Mouse (Mus musculus) forebrain, embryonic 13.5 days (tissue): ENCODE results near the gene Prmt7. TPM values are rescaled to one million over a fixed set of nuclear protein-coding genes. Genes with fewer than 3 reads are reported as not detected.

ENCODE experiments used
- ATAC-seq: fragments of 200-750 bp; cut with Nextera tagmentation; 2 replicates; pipeline ENCODE4 v1.8.0; 2017
- H3K27ac ChIP-seq: fragments of 300-500 bp; sonication (generic); 2 replicates; pipeline ENCODE4 v1.5.1; 2015; ENCODE audit warnings: inconsistent platforms, mild to moderate bottlenecking, moderate library complexity
- H3K27me3 ChIP-seq: fragments of 300-500 bp; sonication (generic); 2 replicates; pipeline ENCODE4 v1.6.1; 2015; ENCODE audit warnings: mild to moderate bottlenecking, inconsistent platforms
- H3K36me3 ChIP-seq: fragments of 300-500 bp; sonication (generic); 2 replicates; pipeline ENCODE4 v1.6.1; 2015; ENCODE audit warnings: mild to moderate bottlenecking, inconsistent platforms; ENCODE audit not compliant: poor library complexity, severe bottlenecking
- H3K4me1 ChIP-seq: fragments of 300-500 bp; sonication (generic); 2 replicates; pipeline ENCODE4 v1.6.1; 2015; ENCODE audit warnings: inconsistent platforms
- H3K4me2 ChIP-seq: fragments of 300-500 bp; sonication (generic); 2 replicates; pipeline ENCODE4 v1.6.1; 2015; ENCODE audit warnings: inconsistent platforms, mild to moderate bottlenecking, moderate library complexity
- H3K4me3 ChIP-seq: fragments of 300-500 bp; sonication (generic); 2 replicates; pipeline ENCODE4 v1.5.1; 2015; ENCODE audit warnings: mild to moderate bottlenecking, inconsistent platforms
- H3K9ac ChIP-seq: fragments of 300-500 bp; sonication (generic); 2 replicates; pipeline ENCODE4 v1.6.1; 2015; ENCODE audit warnings: mild to moderate bottlenecking, inconsistent platforms
- H3K9me3 ChIP-seq: fragments of 300-500 bp; sonication (generic); replicated peaks from 2 replicates; pipeline ENCODE4 v1.6.1; 2016; ENCODE audit warnings: inconsistent platforms
- WGBS: fragments of 180-500 bp; shearing (Covaris S2); methylation state at CpG from one replicate; pipeline ENCODE4 v1.1.7; 2015; 5-methylcytosine and 5-hydroxymethylcytosine counted together
- polyA plus RNA-seq: library from polyadenylated mRNA; unstranded; fragments of >200 nt; fragmentation: Nextera tagmentation; extraction: Ambion mirVana; gene quantifications from 2 replicates; pipeline ENCODE4 v1.2.1, GENCODE M21; 2015

The Prmt7 gene
- polyA plus RNA-seq, 1 experiment from 2014 or later = 50.4 TPM

DNA sequence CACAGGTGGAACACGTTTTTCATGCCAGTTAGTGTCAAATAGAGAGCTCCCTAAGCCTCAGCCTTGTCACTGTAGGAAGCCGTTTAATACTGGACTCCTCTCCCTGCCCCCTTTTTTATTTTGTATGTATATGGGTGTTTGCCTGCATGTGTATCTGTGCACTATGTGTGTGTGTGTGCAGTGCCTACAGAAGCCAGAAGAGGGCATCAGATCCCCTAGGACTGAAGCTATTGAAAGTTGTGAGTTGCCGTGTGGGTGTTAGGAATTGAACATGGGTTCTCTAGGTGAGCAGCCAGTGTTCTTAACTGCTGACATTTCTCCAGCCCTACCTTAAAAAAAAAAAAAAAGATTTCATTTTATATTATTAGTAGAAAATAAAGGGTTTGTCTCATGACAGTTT, 89.0 kb downstream of the Prmt7 start:
- Histone ChIP-seq H3K9me3 (no peaks in the 10 kb centered on the region), H3K4me3 (no peak overlapping the region), H3K4me2 (no peak overlapping the region), H3K4me1 (peaks cover 16% of the 10 kb centered on the region), H3K27ac (no peak overlapping the region), H3K36me3 (peaks cover 3% of the 10 kb centered on the region; the same call in 1 of the 2 replicates), H3K9ac (no peak overlapping the region), H3K27me3 (no peaks in the 10 kb centered on the region)
- WGBS = 86% methylated on average over 3 of the region's 3 CpGs
- no peak for ATAC-seq

DNA sequence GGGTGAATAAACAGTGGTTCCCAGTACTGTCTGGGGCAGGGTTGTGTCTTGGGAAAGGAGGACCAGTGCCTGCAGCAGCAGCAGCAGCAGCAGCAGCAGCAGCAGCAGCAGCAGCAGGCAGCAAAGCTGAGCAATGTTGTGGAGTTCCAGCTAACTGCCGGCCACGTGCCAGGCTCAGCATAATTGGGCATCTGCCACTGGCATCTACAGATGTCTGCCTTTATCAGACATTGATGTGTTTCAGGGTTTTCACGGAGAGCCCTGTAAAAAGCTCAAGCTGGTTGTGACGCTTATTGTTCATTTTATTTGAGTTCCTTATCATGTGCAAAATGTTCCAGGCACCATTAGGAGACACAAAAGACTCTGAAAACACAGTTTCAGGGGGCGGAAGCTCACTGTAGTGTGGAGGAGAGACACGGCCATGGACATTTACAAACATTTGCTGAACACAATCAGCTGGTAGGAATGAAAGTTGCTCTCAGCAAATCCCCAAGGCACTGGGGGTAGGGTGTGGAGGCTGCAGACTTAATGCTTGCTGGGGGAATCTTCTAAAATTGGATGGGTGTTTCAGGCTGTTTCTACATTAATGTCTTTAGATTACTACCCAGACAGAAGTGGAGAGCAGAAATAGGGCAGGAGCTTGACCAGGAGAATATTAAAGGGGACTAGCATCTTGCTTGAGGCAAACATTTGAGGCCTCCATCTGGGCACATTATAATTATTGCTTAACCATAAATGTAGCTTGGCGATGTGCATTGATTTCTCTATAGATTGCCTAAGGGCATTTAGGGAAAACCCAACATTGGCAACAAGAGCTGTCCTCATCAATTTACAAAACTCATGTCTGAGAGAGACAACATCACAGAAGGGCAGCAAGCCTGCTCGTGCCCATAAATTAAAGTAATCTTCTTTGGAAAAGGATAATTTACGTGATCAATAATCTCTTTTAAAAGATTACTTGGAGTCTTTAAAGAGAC, 90.3 kb downstream of the Prmt7 start:
- Histone ChIP-seq H3K4me1 (peaks cover 16% of the 10 kb centered on the region), H3K4me2 (no peak overlapping the region), H3K27me3 (no peaks in the 10 kb centered on the region), H3K9me3 (no peaks in the 10 kb centered on the region), H3K36me3 (peaks cover 3% of the 10 kb centered on the region; the same call in 1 of the 2 replicates), H3K9ac (peak overlapping the region; percentile 5; the same call in 1 of the 2 replicates), H3K27ac (peak overlapping the region; percentile 37), H3K4me3 (no peak overlapping the region)
- 55% methylated on average over 9 of the region's 9 CpGs for WGBS
- ATAC-seq = peak; percentile 55

Other genes starting within 250 kb of the Prmt7 start
- gene Slc12a4, start 244.8 kb upstream of the Prmt7 start, polyA plus RNA-seq = 6.3 and 7.1 TPM in 2 replicates
- gene Dpep3, start 231.5 kb upstream of the Prmt7 start, polyA plus RNA-seq = not detected in 2 replicates
- gene Dus2, start 219.6 kb upstream of the Prmt7 start, polyA plus RNA-seq = 19.0 and 20.6 TPM in 2 replicates
- not detected in 2 replicates for gene Dpep2nb, start 205.0 kb upstream of the Prmt7 start, polyA plus RNA-seq
- 19.7 and 20.1 TPM in 2 replicates for gene Ddx28, start 199.1 kb upstream of the Prmt7 start, polyA plus RNA-seq
- 5.2 TPM in 2 replicates for gene Nfatc3, start 152.1 kb upstream of the Prmt7 start, polyA plus RNA-seq
- gene Esrp2, start 74.0 kb upstream of the Prmt7 start, polyA plus RNA-seq = 0.16 and 0.23 TPM in 2 replicates
- gene Pla2g15, start 60.5 kb upstream of the Prmt7 start, polyA plus RNA-seq = 12.9 and 14.3 TPM in 2 replicates
- gene Slc7a6, start 42.1 kb upstream of the Prmt7 start, polyA plus RNA-seq = 77.2 and 77.9 TPM in 2 replicates
- 37.8 and 39.5 TPM in 2 replicates for gene Slc7a6os, start within 50 bp of the Prmt7 start, polyA plus RNA-seq
- 31.4 and 34.6 TPM in 2 replicates for gene Smpd3, start 127.1 kb downstream of the Prmt7 start, polyA plus RNA-seq
- 41.4 and 46.0 TPM in 2 replicates for gene Zfp90, start 204.4 kb downstream of the Prmt7 start, polyA plus RNA-seq